Comparison of ENCODE assay signal across 8 mouse cellular contexts in the genomic region with DNA sequence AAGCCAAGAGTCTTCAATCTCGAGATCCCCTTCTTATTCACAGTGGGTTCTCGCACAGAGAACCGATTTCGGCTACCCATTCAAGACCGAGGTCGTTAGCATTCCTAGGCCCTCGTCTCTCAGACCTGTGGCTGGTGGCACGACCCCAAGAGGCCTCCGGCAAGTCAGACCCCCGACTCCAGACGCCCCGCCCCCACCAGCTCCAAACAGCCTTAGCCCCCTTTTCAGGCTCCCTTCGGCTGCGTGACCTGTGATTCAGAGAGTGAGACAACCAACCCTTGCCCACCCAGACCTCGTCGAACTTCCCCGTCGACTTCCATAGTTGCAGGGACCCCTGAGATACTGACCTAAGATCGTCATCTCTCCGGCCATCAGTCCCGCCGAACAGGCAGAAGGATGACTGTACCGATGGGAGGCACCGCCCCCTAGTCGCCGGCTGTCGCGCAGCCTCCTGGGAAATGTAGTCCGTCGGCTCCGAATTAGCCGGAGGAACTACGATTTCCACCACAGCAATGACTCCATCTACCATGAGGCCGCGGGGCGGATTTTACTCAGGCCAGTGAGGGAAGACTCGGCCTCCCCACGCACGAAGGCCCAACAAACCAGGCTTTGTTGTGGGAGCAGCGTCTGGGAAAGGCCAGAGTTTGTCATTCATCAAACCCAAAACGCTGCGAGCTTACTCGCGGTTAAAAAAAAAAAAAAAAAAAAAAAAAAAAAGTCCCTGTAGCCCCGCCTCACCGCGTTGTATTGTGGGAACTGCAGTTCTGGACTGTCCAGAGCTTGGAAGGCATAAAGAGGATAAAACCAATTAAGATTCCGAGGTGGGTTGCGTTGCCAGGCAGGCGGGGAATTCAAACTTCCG. TPM values are rescaled to one million over a fixed set of nuclear protein-coding genes. Genes with fewer than 3 reads are reported as not detected.
A peak's percentile ranks its signal among the peaks of the same experiment; 100 is the strongest.
DNase-seq lines count a peak whose midpoint lies in the region; ATAC-seq and TF ChIP-seq lines count a peak whose summit lies in the region.

Gene Hspa13 (minus strand): TSS at position 717 of the 862 bp plus-strand sequence.

- H3K4me2 ChIP-seq in forebrain, embryonic 12.5 days = peak within 1 kb of the TSS; percentile 60
- H3K4me2 ChIP-seq in heart, postnatal 0 days (ENCODE audit: low read depth, low read length) = peak within 1 kb of the TSS; percentile 90
- H3K4me2 ChIP-seq in liver, embryonic 16.5 days (ENCODE audit: low read depth, low read length) = peak within 1 kb of the TSS; percentile 81
- H3K4me2 ChIP-seq in neural tube, embryonic 13.5 days = peak within 1 kb of the TSS; percentile 67

- peak; percentile 95 for DNase-seq in c-Kit-positive CD71-positive TER-119-positive erythroid progenitor cells, embryonic 14.5 days (ENCODE audit: low spot score)
- DNase-seq in heart, postnatal 0 days (ENCODE audit: low spot score) = peak; percentile 96
- DNase-seq in kidney, postnatal 4 days = peak; percentile 97 to 98

- no peak for TF ChIP-seq CTCF in E14TG2a.4 (conservative IDR thresholded peaks at IDR 0.05; ENCODE audit: low read length)
- TF ChIP-seq CTCF in heart, postnatal 0 days (IDR thresholded peaks at IDR 0.05; ENCODE audit: low read depth) = peak; percentile 11; the same call in 1 of the 2 replicates
- no peak for TF ChIP-seq CTCF in testis, adult 2 months (IDR thresholded peaks at IDR 0.05; ENCODE audit: control insufficient read depth, insufficient read depth, insufficient replicate concordance, low read depth, low read length)

- peak within 1 kb of the TSS; percentile 88 for H3K4me3 ChIP-seq in E14TG2a.4 (replicated peaks; ENCODE audit: low read length)
- peak within 1 kb of the TSS; percentile 71 for H3K4me3 ChIP-seq in forebrain, embryonic 12.5 days (replicated peaks)
- peak within 1 kb of the TSS; percentile 67 for H3K4me3 ChIP-seq in heart, postnatal 0 days (ENCODE audit: low read depth, low read length)
- H3K4me3 ChIP-seq in liver, embryonic 16.5 days (ENCODE audit: low read depth, low read length) = peak within 1 kb of the TSS; percentile 78
- peak within 1 kb of the TSS; percentile 72 for H3K4me3 ChIP-seq in neural tube, embryonic 13.5 days
- H3K4me3 ChIP-seq in testis, adult 2 months (ENCODE audit: control insufficient read depth, low read depth, low read length) = peak within 1 kb of the TSS; percentile 80

- no peak for TF ChIP-seq EP300 in heart, postnatal 0 days (IDR thresholded peaks at IDR 0.05; ENCODE audit: low read depth)

- H3K9me3 ChIP-seq in E14TG2a.4 (ENCODE audit: low read length) = no peaks in the 10 kb centered on the region
- H3K9me3 ChIP-seq in forebrain, embryonic 12.5 days = no peaks in the 10 kb centered on the region
- no peaks in the 10 kb centered on the region for H3K9me3 ChIP-seq in heart, postnatal 0 days (replicated peaks; ENCODE audit: control insufficient read depth, low read length)
- H3K9me3 ChIP-seq in liver, embryonic 16.5 days (replicated peaks; ENCODE audit: control insufficient read depth, low read length) = no peaks in the 10 kb centered on the region
- no peaks in the 10 kb centered on the region for H3K9me3 ChIP-seq in neural tube, embryonic 13.5 days

- peak within 1 kb of the TSS; percentile 75 for H3K27ac ChIP-seq in forebrain, embryonic 12.5 days
- H3K27ac ChIP-seq in heart, postnatal 0 days (ENCODE audit: low read depth) = 0 out of 2 replicates have a peak within 1 kb of the TSS, but pooled peaks have one; percentile 28
- peak within 1 kb of the TSS; percentile 68 for H3K27ac ChIP-seq in liver, embryonic 16.5 days (ENCODE audit: low read length)
- H3K27ac ChIP-seq in neural tube, embryonic 13.5 days (replicated peaks) = peak within 1 kb of the TSS; percentile 80
- H3K27ac ChIP-seq in testis, adult 2 months (ENCODE audit: control insufficient read depth, insufficient read depth, low read depth, low read length) = peak within 1 kb of the TSS; percentile 42

- H3K27me3 ChIP-seq in E14TG2a.4 (ENCODE audit: insufficient read depth, low read length) = no peaks in the 10 kb centered on the region
- no peaks in the 10 kb centered on the region for H3K27me3 ChIP-seq in forebrain, embryonic 12.5 days
- H3K27me3 ChIP-seq in heart, postnatal 0 days (ENCODE audit: control insufficient read depth, insufficient read depth, low read length) = no peaks in the 10 kb centered on the region
- no peaks in the 10 kb centered on the region for H3K27me3 ChIP-seq in liver, embryonic 16.5 days (ENCODE audit: control insufficient read depth, insufficient read depth, low read depth, low read length)
- H3K27me3 ChIP-seq in neural tube, embryonic 13.5 days = no peaks in the 10 kb centered on the region
- no peaks in the 10 kb centered on the region for H3K27me3 ChIP-seq in testis, adult 2 months (ENCODE audit: control insufficient read depth, insufficient read depth, low read length)

- peak within 1 kb of the TSS; percentile 63 for H3K9ac ChIP-seq in forebrain, embryonic 12.5 days
- H3K9ac ChIP-seq in heart, postnatal 0 days (replicated peaks; ENCODE audit: low read depth, low read length) = peak within 1 kb of the TSS; percentile 49
- peak within 1 kb of the TSS; percentile 75 for H3K9ac ChIP-seq in liver, embryonic 16.5 days (ENCODE audit: low read depth, low read length)
- H3K9ac ChIP-seq in neural tube, embryonic 13.5 days = peak within 1 kb of the TSS; percentile 80

- WGBS in forebrain, embryonic 12.5 days = under 1% methylated on average over 51 of the region's 51 CpGs
- under 1% methylated on average over 51 of the region's 51 CpGs for WGBS in heart, postnatal 0 days
- under 1% methylated on average over 51 of the region's 51 CpGs for WGBS in liver, embryonic 16.5 days (ENCODE audit: insufficient replicate concordance)
- under 1% methylated on average over 51 of the region's 51 CpGs for WGBS in neural tube, embryonic 13.5 days

- peaks cover 23% of the 10 kb centered on the region for H3K36me3 ChIP-seq in E14TG2a.4 (ENCODE audit: insufficient read depth, low read length)
- peaks cover 23% of the 10 kb centered on the region for H3K36me3 ChIP-seq in forebrain, embryonic 12.5 days (replicated peaks)
- peaks cover 5% of the 10 kb centered on the region; the same call in 1 of the 2 replicates for H3K36me3 ChIP-seq in heart, postnatal 0 days (replicated peaks; ENCODE audit: control insufficient read depth, insufficient read depth, low read length)
- no peaks in the 10 kb centered on the region for H3K36me3 ChIP-seq in liver, embryonic 16.5 days (ENCODE audit: control insufficient read depth, insufficient read depth)
- peaks cover 29% of the 10 kb centered on the region for H3K36me3 ChIP-seq in neural tube, embryonic 13.5 days
- peaks cover 2% of the 10 kb centered on the region for H3K36me3 ChIP-seq in testis, adult 2 months (ENCODE audit: control insufficient read depth, insufficient read depth, low read length)

- ATAC-seq in forebrain, embryonic 12.5 days (ENCODE audit: low FRiP score) = peak; percentile 98
- ATAC-seq in heart, postnatal 0 days (ENCODE audit: insufficient read depth, low read depth) = peak; percentile 99
- ATAC-seq in liver, embryonic 16.5 days (ENCODE audit: low read depth) = peak; percentile 98
- ATAC-seq in neural tube, embryonic 13.5 days (ENCODE audit: low read depth) = peak; percentile 99

- H3K4me1 ChIP-seq in E14TG2a.4 (replicated peaks; ENCODE audit: low read depth, low read length) = peaks cover 13% of the 10 kb centered on the region; the same call in 1 of the 2 replicates
- peaks cover 8% of the 10 kb centered on the region for H3K4me1 ChIP-seq in forebrain, embryonic 12.5 days
- 0 out of 2 replicates have a peak, but pooled peaks cover 4% of the 10 kb centered on the region for H3K4me1 ChIP-seq in heart, postnatal 0 days (ENCODE audit: control insufficient read depth, insufficient read depth)
- peaks cover 8% of the 10 kb centered on the region for H3K4me1 ChIP-seq in liver, embryonic 16.5 days (ENCODE audit: control insufficient read depth, low read depth, low read length)
- peaks cover 26% of the 10 kb centered on the region for H3K4me1 ChIP-seq in neural tube, embryonic 13.5 days (replicated peaks)
- no peaks in the 10 kb centered on the region for H3K4me1 ChIP-seq in testis, adult 2 months (ENCODE audit: control insufficient read depth, insufficient read depth, low read length)

- no peak; the same call in 1 of the 2 replicates for TF ChIP-seq POLR2A in testis, adult 2 months (IDR thresholded peaks at IDR 0.05; ENCODE audit: control insufficient read depth, low read depth, low read length)

RNA-seq across cellular contexts. Expression of gene Hspa13, which starts in this region (rescaled TPM):
- polyA plus RNA-seq in forebrain, embryonic 12.5 days (2016; fragmentation: Nextera tagmentation; extraction: Ambion mirVana) = 38.5 and 39.3 TPM in 2 replicates
- 10.7 and 18.6 TPM in 2 replicates for total RNA-seq in heart, postnatal 0 days (2014; rRNA removed; ENCODE audit: low replicate concordance)
- 11.5 and 11.6 TPM in 2 replicates for polyA plus RNA-seq in heart, postnatal 0 days (2015; fragmentation: Nextera tagmentation; extraction: Ambion mirVana)
- 8.6 and 8.8 TPM in 2 replicates for polyA plus RNA-seq in liver, embryonic 16.5 days (2015; fragmentation: Nextera tagmentation; extraction: Ambion mirVana)
- polyA plus RNA-seq in neural tube, embryonic 13.5 days (2015; fragmentation: Nextera tagmentation; extraction: Ambion mirVana) = 32.5 and 35.9 TPM in 2 replicates
- polyA plus RNA-seq in testis, adult 2 months (2012; rRNA removed) = 12.3 and 14.6 TPM in 2 replicates

Comparison
In these comparisons a context has a peak if more than half of its experiments do, and no peak if none do; other contexts are left out.
1. Peak in every context shown above with its lines: DNase-seq, ATAC-seq, H3K4me3 ChIP-seq and H3K27ac ChIP-seq.
2. H3K27ac ChIP-seq: peak in every context shown above with its lines; median percentile 80 in neural tube, embryonic 13.5 days; 75 in forebrain, embryonic 12.5 days; 68 in liver, embryonic 16.5 days; 42 in testis, adult 2 months; 28 in heart, postnatal 0 days.